Mouse (Mus musculus): Measurements from ENCODE around the gene Mydgf. TPM values are rescaled to one million over a fixed set of nuclear protein-coding genes. Genes with fewer than 3 reads are reported as not detected.

The Mydgf gene
- total RNA-seq, 2 experiments from 2014 or later, result 40.6 to 41.1 TPM

DNA sequence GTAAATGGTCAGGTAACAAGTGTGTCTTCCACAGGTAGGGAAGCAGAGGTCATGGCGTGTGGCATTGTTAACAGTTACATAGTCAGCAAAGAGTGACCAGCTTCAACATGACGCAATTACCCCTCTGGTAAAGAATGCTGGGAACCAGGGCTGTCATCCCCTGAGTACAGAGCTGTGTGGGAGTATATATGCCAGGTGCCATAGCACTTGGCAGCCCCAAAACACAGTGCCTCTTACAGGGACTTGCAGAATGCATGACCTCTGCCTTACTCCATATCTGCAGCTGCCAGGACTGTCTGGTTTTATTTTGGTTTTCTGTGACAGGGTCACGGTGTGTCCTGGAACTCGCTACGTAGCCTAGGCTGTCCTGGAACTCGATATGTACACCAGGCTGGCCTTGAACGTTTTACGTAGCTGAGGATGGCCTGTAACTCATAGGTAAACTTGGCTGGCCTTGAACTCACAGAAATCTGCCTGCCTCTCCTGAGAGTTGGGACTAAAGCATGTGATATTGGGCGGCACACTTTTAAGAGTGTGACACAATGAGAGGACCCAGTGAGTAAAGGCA, 24.3 kb upstream of the Mydgf start:
- no peak for TF ChIP-seq CTCF (conservative IDR thresholded peaks at IDR 0.05)
- Histone ChIP-seq H3K27ac (no peak overlapping the region), H3K4me3 (no peak overlapping the region)
- no peak for DNase-seq (ENCODE audit: low spot score in 2 of 2)

DNA sequence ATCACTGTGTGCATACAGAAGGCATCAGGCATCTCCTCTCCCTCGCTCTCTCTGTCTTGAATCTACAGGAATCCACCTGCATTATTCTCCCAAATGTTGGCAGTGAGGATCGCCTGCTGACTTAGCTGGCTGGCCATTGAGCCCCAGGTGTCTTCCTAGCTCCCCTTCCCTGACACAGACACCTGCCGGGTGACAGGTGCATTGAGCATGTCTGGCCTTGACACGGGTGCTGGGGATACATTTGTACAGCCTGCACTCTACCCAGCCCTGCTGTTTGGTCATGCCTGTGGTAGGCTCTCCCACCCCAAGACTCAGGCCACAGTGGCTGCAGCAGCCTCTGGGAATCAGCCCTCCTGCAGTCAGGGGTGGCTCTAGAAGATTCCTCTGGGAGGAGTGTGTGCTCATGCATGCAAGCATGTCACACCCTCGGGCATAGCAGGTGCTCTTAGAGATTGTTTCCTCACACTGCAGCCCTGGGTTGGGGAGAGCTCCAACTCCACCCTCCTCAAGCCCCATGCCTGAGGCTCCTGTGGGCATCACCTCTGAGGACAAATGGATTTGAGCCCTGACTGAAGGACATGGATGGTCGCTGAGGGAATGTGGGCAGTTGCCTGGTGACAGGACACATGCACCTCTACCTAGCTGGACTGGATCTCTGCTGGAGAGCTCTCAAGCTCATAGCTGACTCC, 23.4 kb upstream of the Mydgf start:
- H3K4me3 ChIP-seq, result no peak overlapping the region
- DNase-seq (ENCODE audit: low spot score in 2 of 2), result no peak
- no peak for TF ChIP-seq CTCF (conservative IDR thresholded peaks at IDR 0.05)
- H3K27ac ChIP-seq, result no peak overlapping the region

DNA sequence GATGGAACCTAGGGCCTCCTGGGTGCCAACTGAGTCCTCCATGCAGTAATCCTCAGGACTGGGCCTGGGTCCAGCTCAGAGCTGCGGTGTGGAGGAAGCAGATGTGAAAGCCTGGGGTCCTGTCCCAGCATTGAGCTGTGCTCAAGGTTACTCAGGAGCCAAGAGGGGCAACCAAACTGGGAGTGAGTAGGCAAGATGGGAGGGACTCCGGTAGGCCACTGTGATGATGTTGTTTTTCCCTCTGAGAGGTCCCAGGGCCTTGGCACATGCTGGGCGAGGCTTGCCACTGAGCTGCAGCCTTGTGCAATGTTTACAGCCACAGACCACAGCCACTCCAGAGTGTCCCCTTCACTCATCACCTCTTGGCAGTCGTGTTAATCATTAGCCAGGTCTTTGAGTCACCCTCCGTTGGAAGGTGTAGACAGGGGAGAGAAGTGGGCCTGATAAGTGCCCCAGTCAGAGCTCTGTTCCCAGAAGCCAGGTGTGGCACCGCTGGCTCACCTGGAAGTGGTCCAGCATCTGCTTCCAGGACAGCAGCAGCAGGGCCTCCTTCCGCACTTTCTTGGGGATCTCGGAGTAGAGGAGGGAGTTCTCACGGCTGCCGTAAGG, 22.7 kb upstream of the Mydgf start:
- no peak for DNase-seq (ENCODE audit: low spot score in 2 of 2)
- TF ChIP-seq CTCF (conservative IDR thresholded peaks at IDR 0.05), result no peak
- Histone ChIP-seq H3K4me3 (no peak overlapping the region), H3K27ac (no peak overlapping the region)

DNA sequence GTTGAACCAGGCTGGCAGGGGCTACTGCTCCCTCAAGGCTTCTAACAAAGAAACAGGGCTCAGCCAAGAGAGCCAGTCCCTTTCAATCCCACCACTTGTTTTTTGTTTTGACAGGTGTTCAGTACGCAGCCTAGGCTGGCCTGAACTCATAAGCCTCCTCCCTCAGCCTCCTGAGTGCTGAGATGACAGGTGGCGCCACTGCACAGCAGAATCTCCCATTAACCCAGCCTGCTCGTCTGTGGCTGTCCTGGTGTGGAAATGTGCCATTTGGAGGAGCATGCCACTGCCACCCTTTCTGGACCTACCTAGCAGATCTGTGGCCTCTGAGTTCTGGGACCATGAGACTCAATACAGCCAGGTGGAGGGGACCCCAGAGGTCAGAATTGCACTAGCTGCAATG, 20.0 kb upstream of the Mydgf start:
- Histone ChIP-seq H3K27ac (no peak overlapping the region), H3K4me3 (no peak overlapping the region)
- peak; percentile 50 for TF ChIP-seq CTCF (conservative IDR thresholded peaks at IDR 0.05)
- no peak for DNase-seq (ENCODE audit: low spot score in 2 of 2)

DNA sequence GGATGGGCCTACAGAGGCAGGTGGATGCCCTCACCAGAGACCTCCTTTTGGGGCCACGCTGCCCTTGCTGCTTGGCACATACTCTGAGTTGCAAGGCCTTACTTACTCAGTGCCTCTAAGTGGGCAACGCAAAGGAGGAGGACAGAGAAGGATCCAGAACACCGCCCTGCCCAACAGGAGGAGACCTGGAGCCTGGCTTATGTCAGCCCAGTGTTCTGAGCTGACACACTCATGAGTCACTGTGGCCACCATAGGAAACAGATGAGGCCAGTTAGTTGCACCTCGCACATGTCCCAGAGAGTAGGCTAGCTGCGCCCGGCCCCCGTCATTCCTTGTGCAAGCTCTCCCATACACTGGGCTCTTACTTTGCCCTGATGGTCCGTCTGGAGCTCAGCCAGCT, 18.8 kb upstream of the Mydgf start:
- DNase-seq (ENCODE audit: low spot score in 2 of 2), result no peak
- no peak overlapping the region for H3K27ac ChIP-seq
- H3K4me3 ChIP-seq, result no peak overlapping the region
- no peak for TF ChIP-seq CTCF (conservative IDR thresholded peaks at IDR 0.05)

DNA sequence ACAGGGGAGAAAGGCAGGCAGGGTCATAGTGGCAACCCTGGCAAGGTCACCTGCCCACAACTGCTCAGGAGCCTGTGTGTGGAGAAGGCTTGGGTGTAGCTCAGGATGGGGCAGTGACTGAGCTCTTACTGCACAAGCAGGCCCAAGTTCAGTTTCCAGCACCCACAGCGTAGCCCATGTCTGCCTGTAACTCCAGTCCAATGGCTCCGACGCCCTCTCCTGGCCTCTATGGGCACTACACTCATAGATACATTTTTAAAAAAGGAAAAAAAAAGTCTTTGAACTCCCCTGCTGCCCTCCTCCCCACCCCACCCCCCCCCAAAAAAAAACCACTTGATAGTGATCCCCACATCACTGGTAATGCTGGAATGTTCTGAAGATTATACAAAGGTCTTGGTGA, 17.9 kb upstream of the Mydgf start:
- no peak overlapping the region for H3K27ac ChIP-seq
- no peak for DNase-seq (ENCODE audit: low spot score in 2 of 2)
- no peak overlapping the region for H3K4me3 ChIP-seq
- peak; percentile 49 for TF ChIP-seq CTCF (conservative IDR thresholded peaks at IDR 0.05)

DNA sequence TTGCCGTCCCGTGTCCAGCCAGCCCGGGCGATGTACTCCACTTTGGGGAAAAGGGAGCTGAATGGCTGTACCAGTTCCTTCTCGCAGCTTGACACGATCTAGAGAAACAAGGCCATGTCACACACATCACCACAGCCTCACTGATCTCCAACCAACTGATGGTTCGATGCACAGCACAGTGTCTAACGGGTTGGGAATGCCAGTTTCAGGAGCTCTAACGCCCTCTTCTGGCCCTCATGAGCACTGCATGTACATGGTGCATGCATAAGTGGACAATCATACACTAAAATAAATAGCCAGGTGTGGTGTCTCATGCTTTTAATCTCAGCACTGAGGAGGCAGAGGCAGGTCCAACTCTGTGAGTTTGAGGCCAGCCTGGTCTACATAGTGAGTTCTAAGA, 16.9 kb upstream of the Mydgf start:
- TF ChIP-seq CTCF (conservative IDR thresholded peaks at IDR 0.05), result peak; percentile 58
- no peak for DNase-seq (ENCODE audit: low spot score in 2 of 2)
- no peak overlapping the region for H3K4me3 ChIP-seq

DNA sequence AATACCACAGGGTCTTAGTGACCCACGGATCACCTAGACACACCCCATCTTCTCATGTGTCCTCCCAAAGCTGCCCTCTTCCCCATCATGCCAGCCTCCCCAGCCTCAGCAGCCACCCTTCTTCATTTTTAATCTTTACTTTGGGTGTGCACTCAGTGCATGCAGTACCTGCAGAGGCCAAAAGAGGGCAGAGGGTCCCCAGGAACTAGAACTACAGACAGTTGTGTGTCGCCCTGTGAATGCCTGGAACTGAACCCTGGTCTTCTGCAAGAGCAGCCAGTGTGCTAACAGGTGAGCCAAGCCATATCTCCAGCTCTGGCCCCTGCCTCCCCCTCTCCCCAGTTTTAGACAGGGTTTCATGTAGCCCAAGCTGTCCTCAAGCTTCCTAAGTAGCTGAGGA, 13.1 kb upstream of the Mydgf start:
- H3K4me3 ChIP-seq, result no peak overlapping the region
- DNase-seq (ENCODE audit: low spot score in 2 of 2), result no peak
- H3K27ac ChIP-seq, result no peak overlapping the region
- peak; percentile 68 for TF ChIP-seq CTCF (conservative IDR thresholded peaks at IDR 0.05)

More for the DNA sequence above, 16.9 kb upstream of the Mydgf start:
- no peak overlapping the region for H3K27ac ChIP-seq

DNA sequence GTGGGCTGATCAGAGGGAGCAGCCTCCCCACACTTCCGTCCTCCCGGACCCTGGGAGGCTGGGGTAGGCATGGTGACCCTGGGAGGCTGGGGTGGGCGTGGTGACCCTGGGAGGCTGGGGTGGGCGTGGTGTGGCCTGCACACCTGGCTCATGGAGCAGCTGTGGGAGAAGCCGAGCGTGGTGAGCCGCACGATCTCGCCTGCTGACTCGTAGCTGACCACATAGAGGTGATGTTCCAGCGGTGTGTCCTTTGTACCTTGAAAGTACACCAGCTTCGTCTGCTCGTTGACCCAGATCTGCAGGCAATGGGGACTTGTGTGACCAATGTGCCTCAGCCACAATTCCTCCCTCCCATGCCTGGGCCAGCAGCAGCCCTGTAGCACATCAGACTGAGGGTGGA, 11.0 kb upstream of the Mydgf start:
- DNase-seq (ENCODE audit: low spot score in 2 of 2), result no peak
- no peak overlapping the region for H3K4me3 ChIP-seq
- H3K27ac ChIP-seq, result no peak overlapping the region
- TF ChIP-seq CTCF (conservative IDR thresholded peaks at IDR 0.05), result no peak

DNA sequence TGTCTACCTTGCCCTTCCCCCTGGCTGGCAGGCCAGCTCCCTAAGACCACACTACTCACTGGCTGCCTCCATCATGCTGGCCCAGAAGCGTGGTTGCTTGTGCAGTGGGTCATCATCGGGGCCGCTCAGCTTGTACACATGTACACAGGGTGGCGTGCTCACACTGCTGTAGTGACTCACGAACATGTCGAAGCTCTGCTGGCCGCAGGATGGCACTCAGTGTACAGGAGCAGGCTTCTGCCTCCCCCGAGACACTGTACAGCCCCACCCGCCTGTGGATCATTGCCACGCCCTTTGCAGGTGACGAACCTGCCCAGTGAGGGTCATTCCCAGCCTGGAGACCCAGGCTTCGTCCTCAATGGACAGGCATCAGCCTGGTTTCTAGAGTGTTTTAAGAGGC, 10.6 kb upstream of the Mydgf start:
- TF ChIP-seq CTCF (conservative IDR thresholded peaks at IDR 0.05), result no peak
- H3K4me3 ChIP-seq, result no peak overlapping the region
- no peak for DNase-seq (ENCODE audit: low spot score in 2 of 2)
- H3K27ac ChIP-seq, result no peak overlapping the region

DNA sequence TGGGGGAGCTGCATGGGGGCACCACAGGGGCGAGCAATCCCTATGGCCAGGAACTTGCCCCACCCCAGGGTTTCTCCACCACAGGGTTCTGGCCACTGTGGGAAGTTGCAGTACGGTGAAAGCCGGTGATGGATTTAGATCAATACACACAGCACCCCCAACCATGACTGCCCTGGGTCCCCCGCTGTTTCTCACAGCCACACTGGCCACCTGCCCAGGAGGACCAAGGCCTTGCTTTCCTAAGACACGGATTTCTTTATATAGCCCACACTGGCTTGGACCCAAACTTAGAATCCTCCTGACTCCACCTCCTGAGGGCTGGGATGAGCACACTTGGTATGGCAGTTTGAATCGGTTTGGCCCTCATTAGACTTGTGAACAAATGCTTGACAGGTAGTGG, 7.5 kb upstream of the Mydgf start:
- no peak overlapping the region for H3K4me3 ChIP-seq
- H3K27ac ChIP-seq, result no peak overlapping the region

DNA sequence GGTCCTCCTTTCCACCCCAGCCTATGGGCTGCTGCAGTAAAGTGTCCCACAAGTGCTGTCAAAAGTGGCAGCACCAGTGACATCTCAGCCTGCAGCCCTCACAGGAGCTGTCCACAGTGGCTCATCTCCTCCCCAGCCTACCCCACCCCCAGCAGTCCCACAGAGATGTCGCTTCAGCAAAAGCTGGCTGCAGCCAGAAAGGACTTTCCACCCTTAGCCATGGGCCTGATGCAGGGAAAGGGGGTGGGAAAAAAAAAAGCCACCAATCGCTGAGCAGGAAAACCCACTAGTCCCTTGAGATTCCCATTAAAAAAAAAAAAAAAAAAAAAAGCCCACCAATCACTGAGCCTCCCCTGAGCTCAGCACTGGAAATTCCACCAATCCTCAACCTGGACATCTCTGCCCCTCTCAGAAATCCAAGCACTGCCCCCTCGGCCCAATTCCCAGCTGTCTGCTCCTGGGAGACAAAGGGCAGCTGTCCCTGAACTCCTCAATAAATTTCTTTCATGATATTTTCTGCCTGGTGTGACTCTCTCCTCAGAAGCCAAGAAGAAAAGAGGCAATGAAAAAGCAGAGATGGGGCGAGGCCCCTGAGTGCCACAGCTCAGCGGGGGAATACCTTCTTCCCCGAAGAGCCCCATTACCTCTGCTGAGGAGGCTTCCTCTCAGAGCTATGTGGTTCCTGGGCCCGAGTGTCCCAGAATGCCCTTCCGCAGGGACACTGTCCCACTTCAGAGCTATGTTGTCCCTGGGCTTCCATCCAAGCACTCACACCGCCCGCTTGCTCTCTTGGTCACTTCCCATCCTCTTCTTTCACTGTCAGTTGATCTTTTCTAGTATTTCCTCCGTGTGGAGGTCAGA, 1.8 kb upstream of the Mydgf start:
- DNase-seq (ENCODE audit: low spot score in 2 of 2), result no peak
- no peak for TF ChIP-seq CTCF (conservative IDR thresholded peaks at IDR 0.05)
- Histone ChIP-seq H3K4me3 (no peak overlapping the region; the same call in 1 of the 2 replicates), H3K27ac (peak overlapping the region; percentile 85)

More for the DNA sequence above, 7.5 kb upstream of the Mydgf start:
- no peak for DNase-seq (ENCODE audit: low spot score in 2 of 2)
- no peak for TF ChIP-seq CTCF (conservative IDR thresholded peaks at IDR 0.05)
